8 mouse cellular contexts compared by ENCODE assay signal in genomic region chr4:52438371-52438885, GRCm38 (mm10). TPM values are rescaled to one million over a fixed set of nuclear protein-coding genes. Genes with fewer than 3 reads are reported as not detected.
DNase-seq lines count a peak whose midpoint lies in the region; ATAC-seq and TF ChIP-seq lines count a peak whose summit lies in the region.
"Had no signal": no experiment of that assay in that cellular context is flagged by ENCODE, and none has a peak within 500 bp of the region (broad histone marks: within the 10 kb centered on the region; RNA-seq: fewer than 3 reads in every experiment).

No protein-coding gene starts in this region.

- H3K4me2 ChIP-seq in limb, embryonic 13.5 days (replicated peaks): peak overlapping the region; percentile 74
- peak overlapping the region; percentile 70 for H3K4me2 ChIP-seq in stomach, embryonic 14.5 days (replicated peaks; ENCODE audit: low read depth, low read length)

- peak overlapping the region; percentile 82 for H3K9ac ChIP-seq in limb, embryonic 13.5 days
- H3K9ac ChIP-seq in stomach, embryonic 14.5 days (replicated peaks; ENCODE audit: low read depth, low read length): peak overlapping the region; percentile 64; the same call in 1 of the 2 replicates

- TF ChIP-seq CTCF in testis, adult 2 months (IDR thresholded peaks at IDR 0.05; ENCODE audit: control insufficient read depth, insufficient read depth, insufficient replicate concordance, low read depth, low read length): no peak

- no peaks in the 10 kb centered on the region for H3K36me3 ChIP-seq in testis, adult 2 months (ENCODE audit: control insufficient read depth, insufficient read depth, low read length)
- peaks cover 31% of the 10 kb centered on the region for H3K36me3 ChIP-seq in erythroblast, embryonic 14.5 days (ENCODE audit: control insufficient read depth)
- peaks cover 15% of the 10 kb centered on the region for H3K36me3 ChIP-seq in limb, embryonic 13.5 days
- H3K36me3 ChIP-seq in stomach, embryonic 14.5 days (ENCODE audit: control insufficient read depth, insufficient read depth, low read length): peaks cover 13% of the 10 kb centered on the region; the same call in 1 of the 2 replicates

- H3K4me1 ChIP-seq in testis, adult 2 months (ENCODE audit: control insufficient read depth, insufficient read depth, low read length): no peaks in the 10 kb centered on the region; the same call in 1 of the 2 replicates
- peaks cover 11% of the 10 kb centered on the region for H3K4me1 ChIP-seq in erythroblast, embryonic 14.5 days (ENCODE audit: control insufficient read depth)
- peaks cover 5% of the 10 kb centered on the region for H3K4me1 ChIP-seq in limb, embryonic 13.5 days
- peaks cover 5% of the 10 kb centered on the region; the same call in 1 of the 2 replicates for H3K4me1 ChIP-seq in stomach, embryonic 14.5 days (ENCODE audit: control insufficient read depth, insufficient read depth, low read length)

- DNase-seq in testis, postnatal 10 days (ENCODE audit: low spot score): no peak
- DNase-seq in cerebellum, postnatal 4 days (ENCODE audit: low spot score in 2 of 2): no peak
- DNase-seq in layer of hippocampus, postnatal 10 days (ENCODE audit: low spot score in 2 of 2): no peak

- no peaks in the 10 kb centered on the region for H3K27me3 ChIP-seq in testis, adult 2 months (ENCODE audit: control insufficient read depth, insufficient read depth, low read length)
- H3K27me3 ChIP-seq in erythroblast, embryonic 14.5 days (ENCODE audit: control insufficient read depth): no peaks in the 10 kb centered on the region
- H3K27me3 ChIP-seq in limb, embryonic 13.5 days: no peaks in the 10 kb centered on the region
- no peaks in the 10 kb centered on the region for H3K27me3 ChIP-seq in stomach, embryonic 14.5 days (ENCODE audit: control insufficient read depth, insufficient read depth, low read length)

- no peak for TF ChIP-seq POLR2A in testis, adult 2 months (IDR thresholded peaks at IDR 0.05; ENCODE audit: control insufficient read depth, low read depth, low read length)

- H3K27ac ChIP-seq in testis, adult 2 months (ENCODE audit: control insufficient read depth, insufficient read depth, low read depth, low read length): peak overlapping the region; percentile 76
- peak overlapping the region; percentile 79 for H3K27ac ChIP-seq in limb, embryonic 13.5 days
- peak overlapping the region; percentile 73; the same call in 1 of the 2 replicates for H3K27ac ChIP-seq in stomach, embryonic 14.5 days (ENCODE audit: low read length)

- no peaks in the 10 kb centered on the region for H3K9me3 ChIP-seq in erythroblast, embryonic 14.5 days (ENCODE audit: control insufficient read depth, low read length)
- H3K9me3 ChIP-seq in limb, embryonic 13.5 days: no peaks in the 10 kb centered on the region
- H3K9me3 ChIP-seq in stomach, embryonic 14.5 days (ENCODE audit: control insufficient read depth, low read depth, low read length): no peaks in the 10 kb centered on the region

- no peak for ATAC-seq in limb, embryonic 13.5 days (ENCODE audit: low FRiP score, low read depth)
- 0 out of 2 replicates have a peak, but pooled peaks have one; percentile 0 for ATAC-seq in stomach, embryonic 14.5 days (ENCODE audit: insufficient number of reproducible peaks, insufficient read depth, low FRiP score, low read depth)

- H3K4me3 ChIP-seq in testis, adult 2 months (ENCODE audit: control insufficient read depth, low read depth, low read length): peak overlapping the region; percentile 85
- H3K4me3 ChIP-seq in erythroblast, embryonic 14.5 days (replicated peaks): peak overlapping the region; percentile 89
- H3K4me3 ChIP-seq in limb, embryonic 13.5 days: peak overlapping the region; percentile 82
- peak overlapping the region; percentile 80 for H3K4me3 ChIP-seq in stomach, embryonic 14.5 days (ENCODE audit: low read depth, low read length)

- WGBS in limb, embryonic 13.5 days: 1% methylated on average over 20 of the region's 20 CpGs
- under 1% methylated on average over 20 of the region's 20 CpGs for WGBS in stomach, embryonic 14.5 days

RNA-seq across cellular contexts. Expression of gene Smc2, which starts 0.6 kb away (rescaled TPM):
- 7.6 and 8.2 TPM in 2 replicates for polyA plus RNA-seq in testis, adult 2 months (2012; rRNA removed)
- 1.2 and 2.2 TPM in 2 replicates for polyA plus RNA-seq in erythroblast, embryonic 14.5 days (2012)
- 233 and 234 TPM in 2 replicates for polyA plus RNA-seq in limb, embryonic 13.5 days (2015; fragmentation: Nextera tagmentation; extraction: Ambion mirVana)
- polyA plus RNA-seq in stomach, embryonic 14.5 days (2014; fragmentation: Nextera tagmentation; extraction: Ambion mirVana): 187 and 208 TPM in 2 replicates
- 10 to 100 TPM; 12.2 to 13.1 TPM for total RNA-seq in layer of hippocampus, postnatal 10 days (2021)

RNA-seq across cellular contexts. Expression of gene Vma21-ps, which starts 58.6 kb away (rescaled TPM):
- not detected in 2 replicates for polyA plus RNA-seq in testis, adult 2 months (2012; rRNA removed)
- not detected in 2 replicates for polyA plus RNA-seq in erythroblast, embryonic 14.5 days (2012)
- 1.2 and 2.7 TPM in 2 replicates for polyA plus RNA-seq in limb, embryonic 13.5 days (2015; fragmentation: Nextera tagmentation; extraction: Ambion mirVana)
- not detected in 2 replicates for polyA plus RNA-seq in stomach, embryonic 14.5 days (2014; fragmentation: Nextera tagmentation; extraction: Ambion mirVana)
- not detected for total RNA-seq in layer of hippocampus, postnatal 10 days (2021)
- total RNA-seq: layer of hippocampus, adult 8-10 months had no signal

Comparison
In these comparisons a context has a peak if more than half of its experiments do, and no peak if none do; other contexts are left out.
1. RNA of gene Smc2, which starts 0.6 kb away (polyA plus RNA-seq): 233 to 234 TPM in limb, embryonic 13.5 days and 187 to 208 TPM in stomach, embryonic 14.5 days; 7.6 to 8.2 TPM in testis, adult 2 months and 1.2 to 2.2 TPM in erythroblast, embryonic 14.5 days; every median in the first group is over 10 times any median in the second.
2. Peak in every context shown above with its lines, with median percentiles within 50 percentile points of each other: H3K27ac ChIP-seq and H3K4me3 ChIP-seq.